Mouse (Mus musculus) lung, embryonic 14.5 days (tissue): Measurements from ENCODE around the gene Fars2. TPM values are rescaled to one million over a fixed set of nuclear protein-coding genes. Genes with fewer than 3 reads are reported as not detected.

ENCODE experiments used
- ATAC-seq: fragments of 200-750 bp; cut with Nextera tagmentation; 2 replicates; pipeline ENCODE4 v1.8.0; 2017; ENCODE audit warnings: mild to moderate bottlenecking, moderate TSS enrichment, moderate library complexity; ENCODE audit not compliant: insufficient read depth
- DNase-seq: peaks from one replicate; pipeline ENCODE4 v3.0.0-alpha.2; 2015
- H3K27ac ChIP-seq: fragments of 300-500 bp; sonication (generic); 2 replicates; pipeline ENCODE4 v1.5.1; 2014; ENCODE audit warnings: low read depth, mild to moderate bottlenecking, moderate library complexity
- H3K27me3 ChIP-seq: fragments of 300-500 bp; sonication (generic); 2 replicates; pipeline ENCODE4 v1.6.1; 2014; ENCODE audit warnings: low read length, control low read depth; ENCODE audit not compliant: insufficient read depth
- H3K36me3 ChIP-seq: fragments of 300-500 bp; sonication (generic); 2 replicates; pipeline ENCODE4 v1.6.1; 2014; ENCODE audit warnings: control low read depth; ENCODE audit not compliant: insufficient read depth
- H3K4me1 ChIP-seq: fragments of 300-500 bp; sonication (generic); 2 replicates; pipeline ENCODE4 v1.6.1; 2014; ENCODE audit warnings: antibody characterized with exemption, control low read depth; ENCODE audit not compliant: insufficient read depth
- H3K4me2 ChIP-seq: fragments of 300-500 bp; sonication (generic); 2 replicates; pipeline ENCODE4 v1.6.1; 2014; ENCODE audit warnings: mild to moderate bottlenecking
- H3K4me3 ChIP-seq: fragments of 300-500 bp; sonication (generic); 2 replicates; pipeline ENCODE4 v1.5.1; 2014; ENCODE audit warnings: low read depth, low read length
- H3K9ac ChIP-seq: fragments of 300-500 bp; sonication (generic); 2 replicates; pipeline ENCODE4 v1.6.1; 2014
- H3K9me3 ChIP-seq: fragments of 300-500 bp; sonication (generic); 2 replicates; pipeline ENCODE4 v1.6.1; 2016; ENCODE audit warnings: low read depth, low read length, control low read depth
- CTCF ChIP-seq: IDR thresholded peaks from 2 replicates; pipeline ENCODE4 v1.5.1; 2016; ENCODE audit warnings: antibody characterized with exemption, low read depth
- WGBS: fragments of 180-500 bp; shearing (Covaris S2); extraction: QIAGEN DNeasy Blood & Tissue Kit; methylation state at CpG from one replicate; pipeline ENCODE4 v1.1.7; 2014; 5-methylcytosine and 5-hydroxymethylcytosine counted together
- polyA plus RNA-seq: library from polyadenylated mRNA; unstranded; fragments of >200 nt; fragmentation: Nextera tagmentation; extraction: Ambion mirVana; gene quantifications from 2 replicates; pipeline ENCODE4 v1.2.1, GENCODE M21; 2014

Gene Fars2
- polyA plus RNA-seq, 1 experiment from 2014 or later = 29.3 TPM

GRCm38 (mm10) chr13:36477648-36478047, 360.4 kb downstream of the Fars2 start:
- H3K27me3 ChIP-seq = no peaks in the 10 kb centered on the region
- WGBS = 53% methylated on average over 5 of the region's 5 CpGs
- no peak overlapping the region for H3K4me3 ChIP-seq
- no peaks in the 10 kb centered on the region for H3K9me3 ChIP-seq
- H3K4me1 ChIP-seq = no peaks in the 10 kb centered on the region
- H3K27ac ChIP-seq = no peak overlapping the region
- no peak for DNase-seq
- no peaks in the 10 kb centered on the region for H3K36me3 ChIP-seq
- peak; percentile 38; the same call in 1 of the 2 replicates for ATAC-seq
- TF ChIP-seq CTCF = no peak
- no peak overlapping the region for H3K4me2 ChIP-seq
- no peak overlapping the region for H3K9ac ChIP-seq

- H3K9ac ChIP-seq = no peak overlapping the region
- ATAC-seq = no peak
- WGBS = 66% methylated on average over 3 of the region's 3 CpGs
Measured at GRCm38 (mm10) chr13:36478243-36478642, 361.0 kb downstream of the Fars2 start.

GRCm38 (mm10) chr13:36480101-36480500, 362.9 kb downstream of the Fars2 start:
- Histone ChIP-seq H3K4me2 (no peak overlapping the region), H3K9me3 (no peaks in the 10 kb centered on the region), H3K27me3 (no peaks in the 10 kb centered on the region), H3K4me1 (no peaks in the 10 kb centered on the region), H3K36me3 (no peaks in the 10 kb centered on the region), H3K9ac (no peak overlapping the region), H3K27ac (no peak overlapping the region), H3K4me3 (no peak overlapping the region)
- no peak for DNase-seq
- no peak for TF ChIP-seq CTCF
- ATAC-seq = no peak
- 85% methylated on average over 2 of the region's 2 CpGs for WGBS

More at GRCm38 (mm10) chr13:36478243-36478642, 361.0 kb downstream of the Fars2 start:
- Histone ChIP-seq H3K4me2 (no peak overlapping the region), H3K9me3 (no peaks in the 10 kb centered on the region), H3K4me1 (no peaks in the 10 kb centered on the region), H3K27ac (no peak overlapping the region), H3K27me3 (no peaks in the 10 kb centered on the region), H3K4me3 (no peak overlapping the region), H3K36me3 (no peaks in the 10 kb centered on the region)
- TF ChIP-seq CTCF = no peak
- no peak for DNase-seq

GRCm38 (mm10) chr13:36484391-36484790, 367.2 kb downstream of the Fars2 start:
- TF ChIP-seq CTCF = no peak
- Histone ChIP-seq H3K4me3 (no peak overlapping the region), H3K27me3 (no peaks in the 10 kb centered on the region), H3K4me1 (no peaks in the 10 kb centered on the region), H3K9ac (no peak overlapping the region), H3K4me2 (no peak overlapping the region), H3K9me3 (no peaks in the 10 kb centered on the region), H3K27ac (no peak overlapping the region), H3K36me3 (no peaks in the 10 kb centered on the region)
- ATAC-seq (no peak), DNase-seq (no peak)
- WGBS = 95% methylated on average over 2 of the region's 2 CpGs

GRCm38 (mm10) chr13:36486756-36487155, 369.5 kb downstream of the Fars2 start:
- no peaks in the 10 kb centered on the region for H3K4me1 ChIP-seq
- ATAC-seq = no peak
- no peak overlapping the region for H3K4me2 ChIP-seq
- no peak for TF ChIP-seq CTCF
- H3K27ac ChIP-seq = no peak overlapping the region
- no peak for DNase-seq
- no peaks in the 10 kb centered on the region for H3K27me3 ChIP-seq
- no peaks in the 10 kb centered on the region for H3K36me3 ChIP-seq
- WGBS = 69% methylated on average over 11 of the region's 11 CpGs
- no peak overlapping the region for H3K9ac ChIP-seq
- H3K9me3 ChIP-seq = no peaks in the 10 kb centered on the region
- H3K4me3 ChIP-seq = no peak overlapping the region

- H3K9ac ChIP-seq = no peak overlapping the region
- TF ChIP-seq CTCF = no peak
- WGBS = 50% methylated on average over 2 of the region's 2 CpGs
- no peak for ATAC-seq
- H3K9me3 ChIP-seq = no peaks in the 10 kb centered on the region
- H3K4me1 ChIP-seq = no peaks in the 10 kb centered on the region
- DNase-seq = no peak
- no peak overlapping the region for H3K4me2 ChIP-seq
- H3K27me3 ChIP-seq = no peaks in the 10 kb centered on the region
- H3K4me3 ChIP-seq = no peak overlapping the region
- H3K27ac ChIP-seq = no peak overlapping the region
- H3K36me3 ChIP-seq = no peaks in the 10 kb centered on the region
Measured at GRCm38 (mm10) chr13:36489365-36489764, 372.2 kb downstream of the Fars2 start.

GRCm38 (mm10) chr13:36490612-36491011, 373.4 kb downstream of the Fars2 start:
- no peaks in the 10 kb centered on the region for H3K4me1 ChIP-seq
- H3K4me2 ChIP-seq = no peak overlapping the region
- no peak for ATAC-seq
- peak; percentile 32 for DNase-seq
- no peak overlapping the region for H3K9ac ChIP-seq
- H3K36me3 ChIP-seq = no peaks in the 10 kb centered on the region
- 48% methylated on average over 7 of the region's 7 CpGs for WGBS
- H3K4me3 ChIP-seq = no peak overlapping the region
- no peaks in the 10 kb centered on the region for H3K9me3 ChIP-seq
- no peaks in the 10 kb centered on the region for H3K27me3 ChIP-seq
- no peak for TF ChIP-seq CTCF
- no peak overlapping the region for H3K27ac ChIP-seq

GRCm38 (mm10) chr13:36492397-36492796, 375.2 kb downstream of the Fars2 start:
- no peak overlapping the region for H3K9ac ChIP-seq

More at GRCm38 (mm10) chr13:36492397-36492796, 375.2 kb downstream of the Fars2 start:
- DNase-seq = no peak
- no peak for TF ChIP-seq CTCF
- Histone ChIP-seq H3K27ac (no peak overlapping the region), H3K4me2 (no peak overlapping the region), H3K27me3 (no peaks in the 10 kb centered on the region), H3K36me3 (no peaks in the 10 kb centered on the region), H3K9me3 (no peaks in the 10 kb centered on the region; the same call in 1 of the 2 replicates), H3K4me1 (no peaks in the 10 kb centered on the region), H3K4me3 (no peak overlapping the region)
- 71% methylated on average over 3 of the region's 3 CpGs for WGBS
- no peak for ATAC-seq
